In the genomic region with DNA sequence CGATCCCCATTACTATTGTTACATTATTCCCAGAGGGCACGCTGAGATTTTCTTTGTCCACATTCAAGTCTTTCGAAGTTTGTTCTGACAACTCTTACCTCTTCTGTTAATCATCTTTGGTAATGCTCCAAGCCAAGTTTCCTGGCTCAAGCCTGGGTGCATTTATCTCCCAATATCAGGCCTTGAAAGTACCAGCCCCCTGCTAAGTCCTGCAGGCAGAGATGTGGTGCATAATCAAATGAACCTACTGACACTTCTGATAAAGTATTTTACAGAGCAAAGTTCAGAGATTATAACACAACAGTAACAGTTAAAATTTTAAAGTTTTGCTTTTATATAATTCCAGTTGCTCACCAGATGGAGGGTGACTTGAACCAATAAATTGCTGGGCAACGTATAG, we compare ENCODE assay signal across 9 mouse cellular contexts. TPM values are rescaled to one million over a fixed set of nuclear protein-coding genes. Genes with fewer than 3 reads are reported as not detected.
DNase-seq lines count a peak whose midpoint lies in the region; ATAC-seq and TF ChIP-seq lines count a peak whose summit lies in the region.
"Had no signal": no experiment of that assay in that cellular context is flagged by ENCODE, and none has a peak within 500 bp of the region (broad histone marks: within the 10 kb centered on the region; RNA-seq: fewer than 3 reads in every experiment).

No protein-coding gene starts in this region.

- no peak for TF ChIP-seq CTCF in lung, embryonic 14.5 days (IDR thresholded peaks at IDR 0.05; ENCODE audit: low read depth)

- H3K9ac ChIP-seq in lung, embryonic 14.5 days = 0 out of 2 replicates have a peak overlapping the region, but pooled peaks have one; percentile 38
- peak overlapping the region; percentile 58 for H3K9ac ChIP-seq in forebrain, embryonic 11.5 days (ENCODE audit: low read length)
- no peak overlapping the region for H3K9ac ChIP-seq in limb, embryonic 15.5 days
- H3K9ac ChIP-seq in stomach, embryonic 14.5 days (replicated peaks; ENCODE audit: low read depth, low read length) = no peak overlapping the region

- no peaks in the 10 kb centered on the region for H3K4me1 ChIP-seq in lung, embryonic 14.5 days (ENCODE audit: insufficient read depth)
- H3K4me1 ChIP-seq in forebrain, embryonic 11.5 days (replicated peaks; ENCODE audit: control insufficient read depth, insufficient read depth, low read length) = no peaks in the 10 kb centered on the region; the same call in 1 of the 2 replicates
- H3K4me1 ChIP-seq in limb, embryonic 15.5 days = peaks cover 9% of the 10 kb centered on the region
- peaks cover 7% of the 10 kb centered on the region; the same call in 1 of the 2 replicates for H3K4me1 ChIP-seq in stomach, embryonic 14.5 days (ENCODE audit: control insufficient read depth, insufficient read depth, low read length)

- H3K36me3 ChIP-seq in lung, embryonic 14.5 days (ENCODE audit: insufficient read depth) = no peaks in the 10 kb centered on the region
- H3K36me3 ChIP-seq in forebrain, embryonic 11.5 days (ENCODE audit: control insufficient read depth, insufficient read depth, low read length) = no peaks in the 10 kb centered on the region
- H3K36me3 ChIP-seq in limb, embryonic 15.5 days = no peaks in the 10 kb centered on the region
- H3K36me3 ChIP-seq in stomach, embryonic 14.5 days (ENCODE audit: control insufficient read depth, insufficient read depth, low read length) = no peaks in the 10 kb centered on the region

- ATAC-seq in lung, embryonic 14.5 days (ENCODE audit: insufficient read depth) = no peak
- no peak for ATAC-seq in forebrain, embryonic 11.5 days (replicated peaks; ENCODE audit: low FRiP score)
- ATAC-seq in limb, embryonic 15.5 days (ENCODE audit: insufficient number of reproducible peaks, low FRiP score, low TSS enrichment, low read depth) = no peak
- no peak for ATAC-seq in stomach, embryonic 14.5 days (ENCODE audit: insufficient number of reproducible peaks, insufficient read depth, low FRiP score, low read depth)

- peak overlapping the region; percentile 72 for H3K4me2 ChIP-seq in lung, embryonic 14.5 days
- H3K4me2 ChIP-seq in forebrain, embryonic 11.5 days (ENCODE audit: low read depth, low read length, severe bottlenecking) = peak overlapping the region; percentile 64; the same call in 1 of the 2 replicates
- peak overlapping the region; percentile 52 for H3K4me2 ChIP-seq in limb, embryonic 15.5 days
- H3K4me2 ChIP-seq in stomach, embryonic 14.5 days (replicated peaks; ENCODE audit: low read depth, low read length) = peak overlapping the region; percentile 53

- no peak for DNase-seq in lung, embryonic 14.5 days
- no peak for DNase-seq in lung, postnatal 14 days
- no peak for DNase-seq in forebrain, embryonic 11.5 days (ENCODE audit: low spot score)
- no peak for DNase-seq in urinary bladder, postnatal 14 days (ENCODE audit: low spot score)
- no peak for DNase-seq in adrenal gland, adult 8-10 months
- DNase-seq in left cerebral cortex, postnatal 10 days (ENCODE audit: extremely low spot score in 1 of 2, low spot score in 2 of 2) = no peak
- DNase-seq: thymus, postnatal 25 days had no signal

- H3K27ac ChIP-seq in lung, embryonic 14.5 days (ENCODE audit: low read depth) = no peak overlapping the region
- no peak overlapping the region for H3K27ac ChIP-seq in forebrain, embryonic 11.5 days (ENCODE audit: low read depth, low read length)
- H3K27ac ChIP-seq in limb, embryonic 15.5 days = no peak overlapping the region; the same call in 1 of the 2 replicates
- peak overlapping the region; percentile 30; the same call in 1 of the 2 replicates for H3K27ac ChIP-seq in stomach, embryonic 14.5 days (ENCODE audit: low read length)

- no peaks in the 10 kb centered on the region for H3K27me3 ChIP-seq in lung, embryonic 14.5 days (ENCODE audit: insufficient read depth, low read length)
- no peaks in the 10 kb centered on the region for H3K27me3 ChIP-seq in forebrain, embryonic 11.5 days (ENCODE audit: control insufficient read depth, insufficient read depth, low read length)
- H3K27me3 ChIP-seq in limb, embryonic 15.5 days = no peaks in the 10 kb centered on the region
- no peaks in the 10 kb centered on the region for H3K27me3 ChIP-seq in stomach, embryonic 14.5 days (ENCODE audit: control insufficient read depth, insufficient read depth, low read length)

- 21% methylated on average over 4 of the region's 4 CpGs for WGBS in lung, embryonic 14.5 days
- 32% methylated on average over 4 of the region's 4 CpGs for WGBS in forebrain, embryonic 11.5 days
- WGBS in limb, embryonic 15.5 days = 28% methylated on average over 4 of the region's 4 CpGs
- WGBS in stomach, embryonic 14.5 days = 21% methylated on average over 4 of the region's 4 CpGs

- intact Hi-C loops in left cerebral cortex, postnatal 10 days (cut with DNase I) = loop anchor here (10.0 kb wide), 2 partner anchors 313 to 1723 kb away; no protein-coding TSS in a partner anchor

- H3K4me3 ChIP-seq in lung, embryonic 14.5 days (ENCODE audit: low read depth, low read length) = peak overlapping the region; percentile 68
- H3K4me3 ChIP-seq in forebrain, embryonic 11.5 days (ENCODE audit: low read depth, low read length) = peak overlapping the region; percentile 44; the same call in 1 of the 2 replicates
- peak overlapping the region; percentile 68 for H3K4me3 ChIP-seq in limb, embryonic 15.5 days
- peak overlapping the region; percentile 68 for H3K4me3 ChIP-seq in stomach, embryonic 14.5 days (ENCODE audit: low read depth, low read length)

- H3K9me3 ChIP-seq in lung, embryonic 14.5 days (ENCODE audit: low read depth, low read length) = no peaks in the 10 kb centered on the region
- H3K9me3 ChIP-seq in forebrain, embryonic 11.5 days (ENCODE audit: control insufficient read depth, low read length) = no peaks in the 10 kb centered on the region
- no peaks in the 10 kb centered on the region for H3K9me3 ChIP-seq in limb, embryonic 15.5 days
- no peaks in the 10 kb centered on the region for H3K9me3 ChIP-seq in stomach, embryonic 14.5 days (ENCODE audit: control insufficient read depth, low read depth, low read length)

RNA-seq across cellular contexts. Expression of a gene that starts 4.2 kb away (rescaled TPM):
- polyA plus RNA-seq in lung, embryonic 14.5 days (2014; fragmentation: Nextera tagmentation; extraction: Ambion mirVana) = 3.8 and 6.9 TPM in 2 replicates
- 2.3 and 5.4 TPM in 2 replicates for polyA plus RNA-seq in forebrain, embryonic 11.5 days (2014; fragmentation: Nextera tagmentation; extraction: Ambion mirVana)
- 0.96 and 1.2 TPM in 2 replicates for polyA plus RNA-seq in limb, embryonic 15.5 days (2015; fragmentation: Nextera tagmentation; extraction: Ambion mirVana)
- polyA plus RNA-seq in stomach, embryonic 14.5 days (2014; fragmentation: Nextera tagmentation; extraction: Ambion mirVana) = 3.7 and 4.3 TPM in 2 replicates
- total RNA-seq in adrenal gland, adult 8-10 months (2022) = 10 to 100 TPM; 19.0 to 38.1 (median 29.8) TPM
- total RNA-seq in left cerebral cortex, postnatal 10 days (2021) = 10 to 100 TPM; 41.4 to 52.8 TPM

RNA-seq across cellular contexts. Expression of a gene that starts 4.5 kb away (rescaled TPM):
- polyA plus RNA-seq in lung, embryonic 14.5 days (2014; fragmentation: Nextera tagmentation; extraction: Ambion mirVana) = 40.4 and 42.9 TPM in 2 replicates
- polyA plus RNA-seq in forebrain, embryonic 11.5 days (2014; fragmentation: Nextera tagmentation; extraction: Ambion mirVana) = 23.9 and 25.3 TPM in 2 replicates
- polyA plus RNA-seq in limb, embryonic 15.5 days (2015; fragmentation: Nextera tagmentation; extraction: Ambion mirVana) = 17.1 and 23.9 TPM in 2 replicates
- 8.8 and 36.0 TPM in 2 replicates for polyA plus RNA-seq in stomach, embryonic 14.5 days (2014; fragmentation: Nextera tagmentation; extraction: Ambion mirVana)
- 1 to 10 TPM; 2.1 to 9.9 (median 7.2) TPM for total RNA-seq in adrenal gland, adult 8-10 months (2022)
- total RNA-seq in left cerebral cortex, postnatal 10 days (2021) = 10 to 100 TPM; 68.4 to 76.2 TPM

RNA-seq across cellular contexts. Expression of a gene that starts 5.8 kb away (rescaled TPM):
- polyA plus RNA-seq in lung, embryonic 14.5 days (2014; fragmentation: Nextera tagmentation; extraction: Ambion mirVana) = 13.9 and 23.8 TPM in 2 replicates
- polyA plus RNA-seq in forebrain, embryonic 11.5 days (2014; fragmentation: Nextera tagmentation; extraction: Ambion mirVana) = 16.8 and 17.4 TPM in 2 replicates
- 3.5 and 7.6 TPM in 2 replicates for polyA plus RNA-seq in limb, embryonic 15.5 days (2015; fragmentation: Nextera tagmentation; extraction: Ambion mirVana)
- 9.0 and 13.1 TPM in 2 replicates for polyA plus RNA-seq in stomach, embryonic 14.5 days (2014; fragmentation: Nextera tagmentation; extraction: Ambion mirVana)
- total RNA-seq in adrenal gland, adult 8-10 months (2022) = 10 to 100 TPM; 23.6 to 39.6 (median 35.8) TPM
- total RNA-seq in left cerebral cortex, postnatal 10 days (2021) = 10 to 100 TPM; 69.3 to 80.8 TPM

RNA-seq across cellular contexts. Expression of a gene that starts 10.1 kb away (rescaled TPM):
- polyA plus RNA-seq in lung, embryonic 14.5 days (2014; fragmentation: Nextera tagmentation; extraction: Ambion mirVana) = 4.9 and 8.0 TPM in 2 replicates
- 5.0 and 5.7 TPM in 2 replicates for polyA plus RNA-seq in forebrain, embryonic 11.5 days (2014; fragmentation: Nextera tagmentation; extraction: Ambion mirVana)
- polyA plus RNA-seq in limb, embryonic 15.5 days (2015; fragmentation: Nextera tagmentation; extraction: Ambion mirVana) = 2.5 and 4.5 TPM in 2 replicates
- 3.1 TPM in 2 replicates for polyA plus RNA-seq in stomach, embryonic 14.5 days (2014; fragmentation: Nextera tagmentation; extraction: Ambion mirVana)
- total RNA-seq in adrenal gland, adult 8-10 months (2022) = 1 to 10 TPM; 3.7 to 7.9 (median 5.3) TPM
- 10 to 100 TPM; 10.1 to 13.9 TPM for total RNA-seq in left cerebral cortex, postnatal 10 days (2021)

RNA-seq across cellular contexts. Expression of a gene that starts 13.8 kb away (rescaled TPM):
- not detected in 2 replicates for polyA plus RNA-seq in lung, embryonic 14.5 days (2014; fragmentation: Nextera tagmentation; extraction: Ambion mirVana)
- not detected in 2 replicates for polyA plus RNA-seq in forebrain, embryonic 11.5 days (2014; fragmentation: Nextera tagmentation; extraction: Ambion mirVana)
- polyA plus RNA-seq in limb, embryonic 15.5 days (2015; fragmentation: Nextera tagmentation; extraction: Ambion mirVana) = not detected in 2 replicates
- polyA plus RNA-seq in stomach, embryonic 14.5 days (2014; fragmentation: Nextera tagmentation; extraction: Ambion mirVana) = not detected in 2 replicates
- not detected for total RNA-seq in adrenal gland, adult 8-10 months (2022)
- not detected for total RNA-seq in left cerebral cortex, postnatal 10 days (2021)

Comparison
In these comparisons a context has a peak if more than half of its experiments do, and no peak if none do; other contexts are left out.
1. H3K9ac ChIP-seq: peak in lung, embryonic 14.5 days (single experiment) and forebrain, embryonic 11.5 days (single experiment); none in limb, embryonic 15.5 days (single experiment) and stomach, embryonic 14.5 days (single experiment).
2. Peak in every context shown above with its lines, with median percentiles within 50 percentile points of each other: H3K4me2 ChIP-seq and H3K4me3 ChIP-seq.